In genomic region chr16:31826049-31826448, GRCm38 (mm10) we compare ENCODE assay signal across 18 mouse cellular contexts. TPM values are rescaled to one million over a fixed set of nuclear protein-coding genes. Genes with fewer than 3 reads are reported as not detected.
DNase-seq lines count a peak whose midpoint lies in the region; ATAC-seq and TF ChIP-seq lines count a peak whose summit lies in the region.
"Had no signal": no experiment of that assay in that cellular context is flagged by ENCODE, and none has a peak within 500 bp of the region (broad histone marks: within the 10 kb centered on the region; RNA-seq: fewer than 3 reads in every experiment).

No protein-coding gene starts in this region.

- H3K36me3 ChIP-seq in hindbrain, embryonic 10.5 days: peaks cover 14% of the 10 kb centered on the region
- 0 out of 2 replicates have a peak, but pooled peaks cover 6% of the 10 kb centered on the region for H3K36me3 ChIP-seq in hindbrain, embryonic 14.5 days (replicated peaks; ENCODE audit: control insufficient read depth, insufficient read depth)
- peaks cover 2% of the 10 kb centered on the region; the same call in 1 of the 2 replicates for H3K36me3 ChIP-seq in ES-E14 (ENCODE audit: control insufficient read depth, insufficient read depth, low read length, poor library complexity, severe bottlenecking)
- H3K36me3 ChIP-seq in embryonic facial prominence, embryonic 14.5 days (ENCODE audit: control insufficient read depth, insufficient read depth, low read length): peaks cover 22% of the 10 kb centered on the region
- peaks cover 15% of the 10 kb centered on the region for H3K36me3 ChIP-seq in liver, embryonic 12.5 days
- H3K36me3 ChIP-seq in lung, postnatal 0 days (ENCODE audit: insufficient read depth, low read length): no peaks in the 10 kb centered on the region

- in situ Hi-C loops in ES-E14 (cut with MboI; ENCODE audit: low sequenced_read_pairs in 2 of 2, unreplicated experiment in 2 of 2): no loop called here

- no peak overlapping the region for H3K4me2 ChIP-seq in hindbrain, embryonic 14.5 days (replicated peaks)
- no peak overlapping the region for H3K4me2 ChIP-seq in embryonic facial prominence, embryonic 14.5 days (ENCODE audit: low read depth, low read length)
- no peak overlapping the region for H3K4me2 ChIP-seq in liver, embryonic 12.5 days
- H3K4me2 ChIP-seq in lung, postnatal 0 days (replicated peaks; ENCODE audit: low read depth, low read length): no peak overlapping the region
- H3K4me2 ChIP-seq: limb, embryonic 13.5 days had no signal

- WGBS in hindbrain, embryonic 10.5 days: 20% methylated on average over 4 of the region's 4 CpGs
- 20% methylated on average over 4 of the region's 4 CpGs for WGBS in hindbrain, embryonic 14.5 days
- WGBS in embryonic facial prominence, embryonic 14.5 days: 65% methylated on average over 4 of the region's 4 CpGs
- 81% methylated on average over 4 of the region's 4 CpGs for WGBS in liver, embryonic 12.5 days (ENCODE audit: insufficient replicate concordance)
- 90% methylated on average over 4 of the region's 4 CpGs for WGBS in lung, postnatal 0 days

- H3K4me1 ChIP-seq in hindbrain, embryonic 10.5 days (replicated peaks): peaks cover 11% of the 10 kb centered on the region
- no peaks in the 10 kb centered on the region for H3K4me1 ChIP-seq in hindbrain, embryonic 14.5 days (replicated peaks; ENCODE audit: control insufficient read depth, insufficient read depth, low read length)
- peaks cover 2 to 3% of the 10 kb centered on the region in 2 experiments; a peak in 2 of 4 replicates for H3K4me1 ChIP-seq in ES-E14 (ENCODE audit: control insufficient read depth in 2 of 2, insufficient read depth in 2 of 2, low read length in 2 of 2, poor library complexity in 1 of 2)
- H3K4me1 ChIP-seq in embryonic facial prominence, embryonic 14.5 days (ENCODE audit: control insufficient read depth, insufficient read depth, low read length): no peaks in the 10 kb centered on the region
- no peaks in the 10 kb centered on the region for H3K4me1 ChIP-seq in liver, embryonic 12.5 days
- no peaks in the 10 kb centered on the region for H3K4me1 ChIP-seq in lung, postnatal 0 days (ENCODE audit: insufficient read depth, low read depth, low read length)
- H3K4me1 ChIP-seq: limb, embryonic 13.5 days had no signal

- no peaks in the 10 kb centered on the region for H3K27me3 ChIP-seq in hindbrain, embryonic 10.5 days (ENCODE audit: insufficient read depth, poor library complexity, severe bottlenecking)
- no peaks in the 10 kb centered on the region for H3K27me3 ChIP-seq in hindbrain, embryonic 14.5 days (ENCODE audit: control insufficient read depth, insufficient read depth, low read length)
- H3K27me3 ChIP-seq in embryonic facial prominence, embryonic 14.5 days (replicated peaks; ENCODE audit: control insufficient read depth, insufficient read depth, low read length): no peaks in the 10 kb centered on the region
- H3K27me3 ChIP-seq in liver, embryonic 12.5 days (replicated peaks): no peaks in the 10 kb centered on the region
- no peaks in the 10 kb centered on the region for H3K27me3 ChIP-seq in lung, postnatal 0 days (replicated peaks; ENCODE audit: insufficient read depth, low read length)
- H3K27me3 ChIP-seq: limb, embryonic 13.5 days had no signal

- H3K9me3 ChIP-seq in hindbrain, embryonic 10.5 days: no peaks in the 10 kb centered on the region
- H3K9me3 ChIP-seq in hindbrain, embryonic 14.5 days (ENCODE audit: control insufficient read depth, low read length): no peaks in the 10 kb centered on the region
- no peaks in the 10 kb centered on the region for H3K9me3 ChIP-seq in ES-E14 (ENCODE audit: control insufficient read depth, insufficient read depth, low read depth, low read length)
- H3K9me3 ChIP-seq in embryonic facial prominence, embryonic 14.5 days (ENCODE audit: control insufficient read depth, low read length): no peaks in the 10 kb centered on the region
- no peaks in the 10 kb centered on the region for H3K9me3 ChIP-seq in liver, embryonic 12.5 days (replicated peaks)
- no peaks in the 10 kb centered on the region for H3K9me3 ChIP-seq in lung, postnatal 0 days (ENCODE audit: low read length)
- H3K9me3 ChIP-seq: limb, embryonic 13.5 days had no signal

- H3K4me3 ChIP-seq in hindbrain, embryonic 10.5 days: no peak overlapping the region
- no peak overlapping the region for H3K4me3 ChIP-seq in hindbrain, embryonic 14.5 days (replicated peaks; ENCODE audit: low read length)
- H3K4me3 ChIP-seq in ES-E14 (ENCODE audit: insufficient read depth in 1 of 2, low read depth in 1 of 2, low read length in 2 of 2, poor library complexity in 1 of 2, severe bottlenecking in 1 of 2): no peak overlapping the region
- H3K4me3 ChIP-seq in embryonic facial prominence, embryonic 14.5 days (ENCODE audit: low read depth, low read length): no peak overlapping the region
- no peak overlapping the region for H3K4me3 ChIP-seq in liver, embryonic 12.5 days
- no peak overlapping the region for H3K4me3 ChIP-seq in lung, postnatal 0 days (ENCODE audit: low read depth, low read length)
- H3K4me3 ChIP-seq: gastrocnemius, adult 2 months; limb, embryonic 13.5 days had no signal

- H3K27ac ChIP-seq in hindbrain, embryonic 10.5 days: no peak overlapping the region
- no peak overlapping the region for H3K27ac ChIP-seq in hindbrain, embryonic 14.5 days
- no peak overlapping the region for H3K27ac ChIP-seq in ES-E14 (ENCODE audit: insufficient read depth, low read depth, low read length, poor library complexity, severe bottlenecking)
- no peak overlapping the region for H3K27ac ChIP-seq in embryonic facial prominence, embryonic 14.5 days (replicated peaks; ENCODE audit: low read depth, low read length)
- H3K27ac ChIP-seq in liver, embryonic 12.5 days: no peak overlapping the region
- H3K27ac ChIP-seq in lung, postnatal 0 days (ENCODE audit: low read length): no peak overlapping the region
- H3K27ac ChIP-seq: gastrocnemius, adult 2 months; limb, embryonic 13.5 days; stomach, postnatal 0 days had no signal

- no peak for ATAC-seq in hindbrain, embryonic 14.5 days (ENCODE audit: low FRiP score)
- ATAC-seq in embryonic facial prominence, embryonic 14.5 days (ENCODE audit: low read depth): peak; percentile 60; the same call in 1 of the 2 replicates
- no peak for ATAC-seq in liver, embryonic 12.5 days
- no peak for ATAC-seq in lung, postnatal 0 days
- ATAC-seq: intestine, postnatal 0 days had no signal

- H3K9ac ChIP-seq in hindbrain, embryonic 14.5 days: no peak overlapping the region
- H3K9ac ChIP-seq in ES-E14 (ENCODE audit: insufficient read depth, low read depth, low read length, poor library complexity, severe bottlenecking): no peak overlapping the region
- no peak overlapping the region for H3K9ac ChIP-seq in embryonic facial prominence, embryonic 14.5 days (ENCODE audit: low read depth, low read length)
- no peak overlapping the region for H3K9ac ChIP-seq in liver, embryonic 12.5 days
- H3K9ac ChIP-seq in lung, postnatal 0 days (replicated peaks; ENCODE audit: low read depth): no peak overlapping the region
- H3K9ac ChIP-seq: limb, embryonic 13.5 days had no signal

- peak; percentile 31 for DNase-seq in hindbrain, embryonic 10.5 days (ENCODE audit: low spot score)
- no peak for DNase-seq in hindbrain, embryonic 14.5 days (ENCODE audit: low spot score)
- DNase-seq in ES-E14 (ENCODE audit: low read depth, low spot score): peak; percentile 15
- DNase-seq in R1 (ENCODE audit: low read depth, low spot score): peak; percentile 69
- DNase-seq in embryonic facial prominence, embryonic 14.5 days (ENCODE audit: low spot score): peak; percentile 26
- DNase-seq in lung, postnatal 0 days (ENCODE audit: low spot score): no peak
- DNase-seq in ovary, postnatal 10 days (ENCODE audit: low spot score): no peak
- DNase-seq: gastrocnemius, adult 2 months; heart, postnatal 4 days; kidney, postnatal 10 days; lung, postnatal 36 days; right cerebral cortex, adult 18-20 months; thymus, postnatal 36 days had no signal

- no peak for TF ChIP-seq EP300 in lung, postnatal 0 days (IDR thresholded peaks at IDR 0.05)

- TF ChIP-seq CTCF in lung, postnatal 0 days (IDR thresholded peaks at IDR 0.05): no peak

TF ChIP-seq in ES-E14, 5 proteins besides CTCF, POLR2A, EP300 and RAD21:
- TF ChIP-seq ZNF384 (IDR thresholded peaks at IDR 0.05; ENCODE audit: low read depth, low read length): no peak
- no peak for TF ChIP-seq HCFC1 (IDR thresholded peaks at IDR 0.05; ENCODE audit: borderline replicate concordance, insufficient read depth, low read length)
- TF ChIP-seq ZC3H11A (IDR thresholded peaks at IDR 0.05; ENCODE audit: borderline replicate concordance, low read depth, low read length): no peak
- no peak for TF ChIP-seq MAFK (IDR thresholded peaks at IDR 0.05; ENCODE audit: insufficient read depth, low read depth, low read length)
- no peak for TF ChIP-seq CHD2 (IDR thresholded peaks at IDR 0.05; ENCODE audit: low read depth, low read length)

RNA-seq across cellular contexts. Expression of gene Meltf, which starts 52.6 kb away (rescaled TPM):
- 0.07 and 0.20 TPM in 2 replicates for polyA plus RNA-seq in hindbrain, embryonic 10.5 days (2016; fragmentation: Nextera tagmentation; extraction: Ambion mirVana)
- polyA plus RNA-seq in hindbrain, embryonic 14.5 days (2014; fragmentation: Nextera tagmentation; extraction: Ambion mirVana): 0.17 and 0.22 TPM in 2 replicates
- total RNA-seq in ES-E14 (2012; rRNA removed): 0.40 and 0.58 TPM in 2 replicates
- 2.1 and 3.1 TPM in 2 replicates for polyA plus RNA-seq in embryonic facial prominence, embryonic 14.5 days (2014; fragmentation: Nextera tagmentation; extraction: Ambion mirVana)
- 0.30 and 0.36 TPM in 2 replicates for polyA plus RNA-seq in liver, embryonic 12.5 days (2016; fragmentation: Nextera tagmentation; extraction: Ambion mirVana)
- polyA plus RNA-seq in lung, postnatal 0 days (2015; fragmentation: Nextera tagmentation; extraction: Ambion mirVana): 0.04 TPM in 1 of 2 replicates, not detected in the other
- total RNA-seq: gastrocnemius, adult 2 months had no signal
- polyA plus RNA-seq: embryonic facial prominence, embryonic 11.5 days; stomach, postnatal 0 days had no signal

Comparison
In these comparisons a context has a peak if more than half of its experiments do, and no peak if none do; other contexts are left out.
1. DNase-seq: peak in hindbrain, embryonic 10.5 days (single experiment), ES-E14 (single experiment), R1 (single experiment) and embryonic facial prominence, embryonic 14.5 days (single experiment); none in hindbrain, embryonic 14.5 days (single experiment), lung, postnatal 0 days (single experiment) and ovary, postnatal 10 days (single experiment).